Mouse (Mus musculus) kidney, adult 11 months (tissue): ENCODE data around the gene Bpifa2.

Experiments used
- DNase-seq: peaks from one replicate; pipeline ENCODE4 v3.0.0; 2022

Bpifa2 gene

GRCm38 (mm10) chr2:154007965-154008364, at the start of gene Bpifa2:
Gene Bpifa2 (plus strand): TSS chr2:154008265.
- DNase-seq, result no peak

DNA sequence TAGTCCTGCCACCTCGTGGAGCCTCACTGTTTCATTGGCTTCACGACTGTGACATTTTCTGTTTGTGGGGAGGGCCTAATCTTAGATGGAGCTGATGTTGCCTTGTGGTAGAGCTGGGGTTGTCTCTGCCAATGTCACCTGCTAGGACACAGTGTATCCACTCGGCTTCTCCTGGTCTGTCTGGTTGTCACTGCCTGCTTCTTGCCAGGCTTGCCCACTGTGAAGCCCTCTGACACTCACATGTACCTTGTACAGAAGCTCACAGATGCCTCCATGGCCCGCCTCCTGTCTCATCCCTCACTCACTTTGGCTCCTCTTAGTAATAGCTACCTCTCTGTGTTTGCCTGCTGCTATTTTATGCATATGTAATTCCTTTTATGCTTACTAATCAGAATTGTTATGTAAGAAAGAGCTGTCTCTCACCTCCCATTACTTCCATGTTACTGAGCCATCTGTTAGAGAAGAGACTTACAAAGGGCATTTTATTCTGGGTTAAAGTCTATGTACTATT, 45.2 kb upstream of the Bpifa2 start:
- no peak for DNase-seq

GRCm38 (mm10) chr2:153963334-153963733, 44.7 kb upstream of the Bpifa2 start:
- DNase-seq, result no peak

GRCm38 (mm10) chr2:153970221-153970620, 37.8 kb upstream of the Bpifa2 start:
- DNase-seq, result no peak

- no peak for DNase-seq
These were observed 33.5 kb upstream of the Bpifa2 start, which contains the start of gene Bpifa6 for GRCm38 (mm10) chr2:153974582-153974981. Gene Bpifa6 (plus strand): TSS chr2:153974945.

DNA sequence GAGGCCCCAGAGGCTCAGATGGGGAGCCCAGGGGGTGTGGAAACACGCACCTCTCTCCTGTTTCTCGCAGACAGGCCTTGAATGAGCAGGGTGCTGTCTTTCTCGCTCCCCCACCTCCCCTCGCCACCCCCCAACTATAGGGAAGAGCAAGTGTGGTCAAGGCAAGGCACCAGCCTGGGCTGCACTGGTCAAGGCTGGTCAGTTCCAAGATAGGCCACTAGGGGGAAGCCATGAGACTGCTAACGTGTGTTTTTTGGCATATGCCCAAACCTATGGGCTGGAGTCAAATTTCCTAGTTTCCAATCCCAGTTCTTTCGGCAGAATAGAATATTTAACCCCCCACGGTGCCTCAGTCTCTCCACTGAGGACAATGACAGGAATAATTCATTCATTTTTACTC, 12.3 kb upstream of the Bpifa2 start:
- peak; percentile 50 for DNase-seq

GRCm38 (mm10) chr2:154000501-154000900, 7.6 kb upstream of the Bpifa2 start:
- DNase-seq, result no peak

- no peak for DNase-seq
These were observed 7.0 kb upstream of the Bpifa2 start for GRCm38 (mm10) chr2:154001056-154001455.

GRCm38 (mm10) chr2:154004456-154004855, 3.6 kb upstream of the Bpifa2 start:
- no peak for DNase-seq

- no peak for DNase-seq
These were observed 3.0 kb upstream of the Bpifa2 start for GRCm38 (mm10) chr2:154005094-154005493.

DNA sequence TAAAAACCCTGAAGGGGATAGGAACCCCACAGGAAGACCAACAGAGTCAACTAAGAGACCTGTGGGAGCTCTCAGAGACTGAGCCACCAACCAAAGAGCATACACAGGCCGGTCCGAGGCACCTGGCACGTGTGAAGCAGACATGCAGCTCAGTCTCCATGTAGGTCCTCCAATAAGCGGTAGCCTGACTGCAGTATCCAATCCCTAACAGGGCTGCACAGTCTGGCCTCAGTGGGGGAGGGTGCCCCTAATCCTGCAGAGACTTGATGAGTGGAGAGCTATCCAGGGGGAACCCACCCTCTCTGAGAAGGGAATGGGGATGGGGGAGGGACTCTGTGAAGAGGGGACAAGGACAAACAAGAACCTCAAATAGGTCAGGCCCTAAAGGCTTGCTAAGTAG, 2.3 kb upstream of the Bpifa2 start:
- no peak for DNase-seq

GRCm38 (mm10) chr2:154006331-154006730, 1.7 kb upstream of the Bpifa2 start:
- no peak for DNase-seq

- no peak for DNase-seq
These were observed 684 bp upstream of the Bpifa2 start for GRCm38 (mm10) chr2:154007381-154007780.

DNA sequence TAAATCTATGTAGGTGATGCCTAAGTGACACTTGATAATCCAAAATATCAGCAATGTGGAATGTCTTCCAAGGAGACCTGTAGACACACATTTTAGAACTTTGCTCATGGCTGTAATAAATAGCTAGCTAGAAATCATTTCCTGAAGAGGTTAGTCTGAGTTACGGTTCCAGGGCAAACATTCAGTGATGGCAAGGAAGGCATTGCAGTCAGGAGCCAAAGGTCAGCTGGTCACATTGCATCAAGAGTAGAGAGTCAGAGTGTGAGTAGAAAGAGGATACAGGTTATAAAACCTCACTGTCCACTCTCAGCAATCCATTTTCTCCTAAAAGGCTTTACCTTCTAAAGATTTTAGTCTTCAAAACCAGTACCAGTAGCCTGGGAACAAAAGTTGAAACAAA, 9.9 kb downstream of the Bpifa2 start:
- peak; percentile 61 for DNase-seq

DNA sequence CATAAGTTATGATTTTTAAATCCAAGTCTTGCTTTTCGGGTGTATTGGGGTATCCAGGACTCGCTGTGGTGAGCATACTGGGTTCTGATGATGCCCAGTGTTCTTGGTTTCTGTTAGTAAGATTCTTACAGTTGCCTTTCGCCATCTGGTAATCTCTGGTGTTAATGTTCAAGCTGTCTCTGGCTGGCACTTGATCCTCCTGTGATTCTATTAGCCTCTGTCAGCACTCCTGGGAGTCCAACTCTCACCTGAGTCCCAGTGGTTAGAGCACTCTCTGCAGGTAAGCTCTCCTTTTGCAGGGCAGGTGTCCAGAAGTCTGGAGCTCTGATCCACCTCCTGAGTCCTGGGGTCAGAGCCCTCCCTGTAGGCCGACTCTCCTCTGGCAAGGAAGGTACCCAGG, 16.6 kb downstream of the Bpifa2 start:
- DNase-seq, result peak; percentile 42

GRCm38 (mm10) chr2:154038932-154039331, 30.9 kb downstream of the Bpifa2 start:
- peak; percentile 19 for DNase-seq

GRCm38 (mm10) chr2:154044743-154045142, 36.7 kb downstream of the Bpifa2 start:
- DNase-seq, result no peak

- DNase-seq, result no peak
These were observed 50.6 kb downstream of the Bpifa2 start for GRCm38 (mm10) chr2:154058690-154059089.
